Mouse (Mus musculus) midbrain, embryonic 16.5 days (tissue): ENCODE data around the gene Apol7a. TPM values are rescaled to one million over a fixed set of nuclear protein-coding genes. Genes with fewer than 3 reads are reported as not detected.

Experiments
- ATAC-seq: fragments of 200-750 bp; cut with Nextera tagmentation; 2 replicates; pipeline ENCODE4 v1.8.0; 2017; ENCODE audit warnings: moderate TSS enrichment
- H3K27ac ChIP-seq: fragments of 300-500 bp; sonication (generic); 2 replicates; pipeline ENCODE4 v1.5.1; 2014; ENCODE audit warnings: mild to moderate bottlenecking, low read length, mixed read lengths
- H3K27me3 ChIP-seq: fragments of 300-500 bp; sonication (generic); 2 replicates; pipeline ENCODE4 v1.6.1; 2014; ENCODE audit warnings: low read depth, low read length, mixed read lengths; ENCODE audit not compliant: control insufficient read depth, insufficient read depth
- H3K36me3 ChIP-seq: fragments of 300-500 bp; sonication (generic); 2 replicates; pipeline ENCODE4 v1.6.1; 2014; ENCODE audit warnings: mild to moderate bottlenecking, low read length, moderate library complexity, mixed read lengths; ENCODE audit not compliant: control insufficient read depth, insufficient read depth
- H3K4me1 ChIP-seq: fragments of 300-500 bp; sonication (generic); 2 replicates; pipeline ENCODE4 v1.6.1; 2014; ENCODE audit warnings: mild to moderate bottlenecking, low read length, mixed read lengths; ENCODE audit not compliant: control insufficient read depth, insufficient read depth
- H3K4me2 ChIP-seq: fragments of 300-500 bp; sonication (generic); 2 replicates; pipeline ENCODE4 v1.6.1; 2014; ENCODE audit warnings: mild to moderate bottlenecking, low read length, mixed read lengths
- H3K4me3 ChIP-seq: fragments of 300-500 bp; sonication (generic); 2 replicates; pipeline ENCODE4 v1.5.1; 2014; ENCODE audit warnings: low read depth, mild to moderate bottlenecking, low read length, moderate library complexity, mixed read lengths
- H3K9ac ChIP-seq: fragments of 300-500 bp; sonication (generic); 2 replicates; pipeline ENCODE4 v1.6.1; 2014; ENCODE audit warnings: low read depth, low read length, mixed read lengths
- H3K9me3 ChIP-seq: fragments of 300-500 bp; sonication (generic); replicated peaks from 2 replicates; pipeline ENCODE4 v1.6.1; 2014; ENCODE audit warnings: mild to moderate bottlenecking, low read length, mixed read lengths; ENCODE audit not compliant: control insufficient read depth, poor library complexity, severe bottlenecking
- WGBS: fragments of 180-500 bp; shearing (Covaris S2); extraction: QIAGEN DNeasy Blood & Tissue Kit; methylation state at CpG from one replicate; pipeline ENCODE4 v1.1.7; 2014; 5-methylcytosine and 5-hydroxymethylcytosine counted together
- polyA plus RNA-seq: library from polyadenylated mRNA; unstranded; fragments of >200 nt; fragmentation: Nextera tagmentation; extraction: Ambion mirVana; gene quantifications from 2 replicates; pipeline ENCODE4 v1.2.1, GENCODE M21; 2015

The Apol7a gene
- polyA plus RNA-seq, 1 experiment from 2014 or later = not detected

DNA sequence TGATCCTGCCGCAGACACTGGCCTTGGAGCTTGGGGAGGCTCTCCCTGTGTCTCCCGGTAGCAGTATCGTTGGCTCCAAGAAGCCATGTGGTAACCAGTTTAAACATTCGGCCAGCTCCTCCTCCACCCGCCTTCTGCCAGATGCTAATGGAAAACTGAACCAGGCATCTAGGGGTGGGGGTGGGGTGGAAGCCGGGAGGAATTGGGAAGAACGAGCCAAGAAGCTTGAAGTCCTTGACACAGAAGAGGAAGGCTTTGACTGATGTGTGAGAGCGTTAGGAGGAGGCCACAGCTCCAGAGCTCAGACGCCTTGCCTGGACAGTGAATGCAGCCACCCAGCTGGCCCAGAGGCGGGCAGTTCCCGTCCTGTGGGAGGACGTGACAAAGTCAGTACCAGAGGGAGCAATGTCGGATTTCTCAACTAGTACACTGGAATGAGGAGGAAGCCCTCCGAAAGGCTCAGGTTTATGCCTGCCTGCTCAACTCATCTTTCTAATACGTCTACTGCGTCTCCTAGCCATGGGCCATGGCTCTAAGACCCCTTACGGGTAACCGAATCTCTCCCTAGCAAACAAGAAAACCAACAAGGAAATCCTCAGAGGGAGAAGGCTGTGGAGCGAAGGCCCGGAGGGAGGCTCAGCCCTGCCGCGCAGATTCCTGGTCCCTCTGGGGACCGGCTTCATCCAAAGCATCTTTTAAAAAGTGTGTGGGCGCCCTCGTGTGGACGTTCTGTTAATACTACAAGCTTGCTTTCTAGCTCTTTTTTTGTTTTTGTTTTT is 32.0 kb downstream of the Apol7a start:
- Histone ChIP-seq H3K9ac (peak overlapping the region; percentile 56; the same call in 1 of the 2 replicates), H3K27ac (peak overlapping the region; percentile 81), H3K27me3 (no peaks in the 10 kb centered on the region), H3K4me3 (peak overlapping the region; percentile 23), H3K36me3 (no peaks in the 10 kb centered on the region), H3K4me1 (peaks cover 36% of the 10 kb centered on the region), H3K9me3 (no peaks in the 10 kb centered on the region), H3K4me2 (peak overlapping the region; percentile 63)
- WGBS = under 1% methylated on average over 26 of the region's 26 CpGs
- ATAC-seq = peak; percentile 51

DNA sequence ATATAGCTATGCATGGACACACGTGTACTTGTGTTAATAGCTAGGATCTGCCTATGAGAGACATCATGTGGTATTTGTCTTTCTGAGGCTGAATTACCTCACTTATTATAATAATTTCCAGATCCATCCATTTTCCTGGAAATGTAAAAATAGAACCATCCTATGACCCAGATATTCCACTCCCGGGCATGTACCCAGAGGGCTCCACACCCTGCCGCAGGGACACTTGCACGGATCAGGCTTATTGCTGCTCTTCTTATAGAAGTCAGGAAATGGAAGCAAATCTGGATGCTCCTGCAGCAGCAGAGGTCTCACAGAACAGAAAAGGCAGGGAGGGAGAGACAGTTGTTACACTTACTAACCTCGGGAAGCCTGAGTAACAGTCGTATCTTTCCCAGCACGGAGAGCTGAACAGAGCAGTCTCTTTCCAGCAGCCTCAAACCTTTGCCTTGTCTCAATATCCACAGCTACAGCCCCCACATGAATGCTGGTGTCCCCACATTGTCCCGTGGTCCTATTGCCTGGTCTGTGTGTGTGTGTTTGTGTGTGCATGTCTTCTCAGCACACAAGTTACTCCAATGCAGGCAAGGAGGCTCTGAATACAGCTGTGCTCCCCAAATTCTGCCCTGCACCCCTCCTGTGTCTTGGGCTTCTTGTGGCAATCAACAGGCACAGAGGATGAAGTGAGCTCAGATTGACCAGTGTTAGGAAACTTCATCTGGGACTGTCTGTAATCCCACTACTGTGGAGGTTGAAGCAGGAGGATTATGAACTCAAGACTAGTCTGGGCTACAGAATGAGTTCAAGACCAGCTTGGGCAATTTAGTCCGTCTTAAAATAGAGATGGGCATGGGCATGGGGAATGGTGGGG is 33.0 kb downstream of the Apol7a start:
- no peak overlapping the region for H3K4me3 ChIP-seq
- no peaks in the 10 kb centered on the region for H3K27me3 ChIP-seq
- peak overlapping the region; percentile 63 for H3K4me2 ChIP-seq
- H3K4me1 ChIP-seq = peaks cover 36% of the 10 kb centered on the region
- H3K27ac ChIP-seq = peak overlapping the region; percentile 31; the same call in 1 of the 2 replicates
- H3K9me3 ChIP-seq = no peaks in the 10 kb centered on the region
- 62% methylated on average over 9 of the region's 9 CpGs for WGBS
- no peak for ATAC-seq
- H3K36me3 ChIP-seq = no peaks in the 10 kb centered on the region
- no peak overlapping the region for H3K9ac ChIP-seq

DNA sequence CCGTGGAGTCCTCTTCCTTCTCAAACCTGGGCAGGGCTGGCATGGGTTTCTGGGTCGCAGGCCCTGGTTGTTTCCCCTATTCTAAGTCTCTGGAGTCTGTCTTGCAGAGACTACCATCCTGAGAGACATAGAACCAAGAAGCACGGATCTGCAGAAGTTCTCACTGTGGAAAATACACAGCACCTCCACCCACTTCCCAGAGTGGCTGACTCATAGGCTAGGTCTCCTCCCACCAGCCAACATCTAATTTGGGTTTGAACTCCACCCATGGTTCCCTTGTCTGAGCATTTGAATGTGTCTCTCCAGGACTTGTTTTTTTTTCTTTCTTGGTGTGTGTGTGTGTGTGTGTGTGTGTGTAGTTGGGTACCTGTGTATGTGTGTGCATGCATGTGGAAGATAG is 34.9 kb downstream of the Apol7a start:
- Histone ChIP-seq H3K27ac (peak overlapping the region; percentile 65), H3K9me3 (no peaks in the 10 kb centered on the region), H3K27me3 (no peaks in the 10 kb centered on the region), H3K4me3 (no peak overlapping the region), H3K36me3 (no peaks in the 10 kb centered on the region), H3K4me2 (no peak overlapping the region), H3K9ac (no peak overlapping the region), H3K4me1 (peaks cover 36% of the 10 kb centered on the region)
- no peak for ATAC-seq
- 64% methylated on average over 3 of the region's 3 CpGs for WGBS

DNA sequence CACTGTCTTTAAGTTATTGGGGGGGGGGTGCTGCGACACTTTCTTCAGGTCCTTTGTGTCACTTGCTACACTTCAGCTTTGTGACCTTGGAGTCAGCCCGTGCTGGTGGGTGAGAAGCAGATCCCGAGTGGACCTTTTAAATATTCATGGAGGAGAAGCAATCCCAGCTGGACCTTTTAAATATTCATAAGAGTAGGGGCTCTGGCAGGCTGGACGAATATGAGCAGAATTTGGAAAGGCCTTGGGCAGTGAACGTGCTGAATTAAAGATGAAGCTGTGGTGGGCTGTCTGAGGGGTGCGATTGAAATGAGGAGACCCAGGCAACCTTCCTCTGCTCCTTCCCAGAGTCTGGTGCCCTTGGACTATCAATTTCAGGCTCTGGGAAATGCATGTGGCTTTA is 35.3 kb downstream of the Apol7a start:
- Histone ChIP-seq H3K9me3 (no peaks in the 10 kb centered on the region), H3K4me3 (no peak overlapping the region), H3K4me2 (peak overlapping the region; percentile 0; the same call in 1 of the 2 replicates), H3K27me3 (no peaks in the 10 kb centered on the region), H3K4me1 (peaks cover 39% of the 10 kb centered on the region), H3K36me3 (no peaks in the 10 kb centered on the region), H3K9ac (no peak overlapping the region), H3K27ac (peak overlapping the region; percentile 65)
- no peak for ATAC-seq
- 12% methylated on average over 6 of the region's 6 CpGs for WGBS

DNA sequence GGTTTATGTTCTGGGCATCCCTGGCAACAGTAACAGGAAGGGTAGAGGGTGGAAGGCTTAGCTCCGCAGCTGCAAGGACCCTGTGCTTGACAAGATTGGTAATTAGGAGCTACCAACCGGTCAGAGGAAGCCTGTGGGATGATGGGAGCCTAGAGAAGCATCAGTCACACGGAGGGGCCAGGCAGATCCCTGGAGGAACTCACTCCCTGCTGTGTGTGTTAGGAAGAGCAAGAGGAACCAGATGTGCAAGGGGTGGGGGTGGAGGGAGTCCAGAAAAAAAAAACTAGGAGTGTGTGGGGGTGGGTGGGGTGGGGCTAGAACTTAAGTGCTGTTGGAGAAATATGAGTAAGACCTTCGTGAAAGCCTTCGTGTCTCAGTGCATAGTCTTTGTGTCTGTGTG is 36.0 kb downstream of the Apol7a start:
- no peak for ATAC-seq
- Histone ChIP-seq H3K4me1 (peaks cover 33% of the 10 kb centered on the region), H3K9me3 (no peaks in the 10 kb centered on the region), H3K36me3 (no peaks in the 10 kb centered on the region), H3K27me3 (no peaks in the 10 kb centered on the region), H3K9ac (no peak overlapping the region), H3K27ac (no peak overlapping the region), H3K4me3 (no peak overlapping the region), H3K4me2 (no peak overlapping the region)
- 29% methylated on average over 5 of the region's 5 CpGs for WGBS

DNA sequence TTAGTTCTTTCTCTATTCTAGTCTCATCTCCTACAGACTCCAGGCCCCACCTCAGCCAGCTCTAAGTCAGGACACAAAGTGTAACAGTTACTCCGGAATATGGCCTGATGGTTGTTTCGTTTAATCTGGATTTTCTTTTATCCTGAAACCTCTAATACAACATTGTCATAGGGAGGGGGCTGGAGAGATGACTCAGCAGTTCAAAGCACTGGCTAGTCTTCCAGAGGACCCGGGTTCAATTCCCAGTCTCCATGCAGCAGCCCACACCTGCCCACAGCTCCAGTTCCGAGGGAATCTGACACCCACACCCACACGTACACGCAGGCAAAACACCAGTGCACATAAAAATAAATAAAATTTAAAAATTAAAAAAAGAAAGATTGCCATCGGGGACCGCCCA is 39.0 kb downstream of the Apol7a start:
- Histone ChIP-seq H3K9ac (no peak overlapping the region), H3K36me3 (no peaks in the 10 kb centered on the region), H3K4me3 (no peak overlapping the region), H3K4me1 (peaks cover 34% of the 10 kb centered on the region), H3K9me3 (no peaks in the 10 kb centered on the region), H3K27ac (no peak overlapping the region), H3K27me3 (no peaks in the 10 kb centered on the region), H3K4me2 (no peak overlapping the region)
- no peak for ATAC-seq
- 94% methylated on average over 8 of the region's 8 CpGs for WGBS

DNA sequence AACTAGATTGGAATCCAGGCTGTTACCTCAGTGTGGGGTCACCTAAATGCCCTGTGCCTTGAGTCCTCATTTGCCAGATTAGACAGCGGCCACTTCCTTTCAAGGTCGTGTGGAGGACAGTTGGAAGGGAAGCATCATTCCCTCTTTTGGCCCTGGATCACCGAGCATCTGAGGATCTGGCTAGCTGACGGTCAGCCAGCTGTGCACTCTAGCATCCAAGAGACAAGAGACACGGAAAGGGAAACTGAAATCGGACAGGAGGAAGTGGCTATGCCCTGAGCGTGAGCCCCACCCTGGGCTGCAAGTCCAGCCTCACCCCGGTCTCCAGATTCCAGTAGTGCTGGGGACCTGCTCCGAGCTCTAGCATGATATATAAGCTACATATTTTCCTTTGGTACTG is 39.4 kb downstream of the Apol7a start:
- 65% methylated on average over 9 of the region's 9 CpGs for WGBS
- Histone ChIP-seq H3K27ac (no peak overlapping the region), H3K9me3 (no peaks in the 10 kb centered on the region), H3K4me2 (no peak overlapping the region; the same call in 1 of the 2 replicates), H3K36me3 (no peaks in the 10 kb centered on the region), H3K4me3 (no peak overlapping the region), H3K27me3 (no peaks in the 10 kb centered on the region), H3K9ac (peak overlapping the region; percentile 58; the same call in 1 of the 2 replicates), H3K4me1 (peaks cover 39% of the 10 kb centered on the region)
- ATAC-seq = no peak

DNA sequence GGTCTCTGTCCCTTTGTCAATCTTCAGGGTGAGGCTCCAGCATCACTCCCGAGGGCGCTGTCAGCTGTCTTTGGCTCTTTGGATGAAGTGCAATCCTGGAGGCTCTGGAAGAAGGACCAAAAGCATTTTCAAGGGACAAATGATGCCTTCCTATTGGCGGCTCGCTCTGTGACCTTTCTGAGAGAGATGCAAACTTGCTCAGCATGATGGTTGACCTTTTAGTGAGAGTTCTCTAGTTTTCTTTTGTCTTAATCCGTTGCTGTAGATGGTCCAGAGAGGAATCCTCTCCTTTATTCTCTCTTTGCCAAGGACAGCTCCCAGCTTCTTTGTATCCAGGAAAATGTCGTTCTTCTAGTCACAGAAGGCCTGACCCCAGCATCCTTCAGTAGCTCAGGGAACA is 39.8 kb downstream of the Apol7a start:
- H3K9ac ChIP-seq = peak overlapping the region; percentile 58
- H3K36me3 ChIP-seq = no peaks in the 10 kb centered on the region
- peak; percentile 36; the same call in 1 of the 2 replicates for ATAC-seq

More for the DNA sequence above, 39.8 kb downstream of the Apol7a start:
- Histone ChIP-seq H3K9me3 (no peaks in the 10 kb centered on the region), H3K4me2 (peak overlapping the region; percentile 52), H3K27me3 (no peaks in the 10 kb centered on the region), H3K27ac (peak overlapping the region; percentile 56), H3K4me1 (peaks cover 42% of the 10 kb centered on the region), H3K4me3 (peak overlapping the region; percentile 32)
- WGBS = 16% methylated on average over 6 of the region's 6 CpGs
